Mouse (Mus musculus): ENCODE measurements at regions not wholly inside any gene's neighbourhood (a gene's known extent, or its start where the extent isn't known, plus 50 kb on each side); places are given as distances from the start of the nearest gene placed in this dataset.
"Not testable (repeated sequence)": the region's sequence is repeated elsewhere in the genome, so short reads cannot be mapped to it uniquely, and the experiment has no call there.

GRCm38 (mm10) chr7:58310096-58310495, 345.9 kb upstream of the Atp10a start:
- no peak for DNase-seq (ENCODE audit: low spot score in 2 of 2)

GRCm38 (mm10) chr7:58322381-58322780, 333.6 kb upstream of the Atp10a start:
- DNase-seq (ENCODE audit: low spot score in 2 of 2), result no peak

- DNase-seq (ENCODE audit: low spot score in 2 of 2), result no peak
These were observed 288.6 kb upstream of the Atp10a start for GRCm38 (mm10) chr7:58367384-58367783.

- no peak for DNase-seq (ENCODE audit: low spot score in 2 of 2)
These were observed 272.6 kb upstream of the Atp10a start for GRCm38 (mm10) chr7:58383401-58383800.

GRCm38 (mm10) chr7:58388326-58388725, 267.6 kb upstream of the Atp10a start:
- no peak for DNase-seq (ENCODE audit: low spot score in 2 of 2)

- no peak for DNase-seq (ENCODE audit: low spot score in 2 of 2)
These were observed 263.4 kb upstream of the Atp10a start for GRCm38 (mm10) chr7:58392391-58393115.

GRCm38 (mm10) chr7:58397992-58398391, 258.0 kb upstream of the Atp10a start:
- no peak for DNase-seq (ENCODE audit: low spot score in 2 of 2)

GRCm38 (mm10) chr7:58398558-58399144, 257.3 kb upstream of the Atp10a start:
- no peak for DNase-seq (ENCODE audit: low spot score in 2 of 2)

GRCm38 (mm10) chr7:58399145-58399604, 256.8 kb upstream of the Atp10a start:
- peak; percentile 93 to 94 for DNase-seq (ENCODE audit: low spot score in 2 of 2)

- no peak for DNase-seq (ENCODE audit: low spot score in 2 of 2)
These were observed 256.3 kb upstream of the Atp10a start for GRCm38 (mm10) chr7:58399651-58400050.

- no peak for DNase-seq (ENCODE audit: low spot score in 2 of 2)
These were observed 255.4 kb upstream of the Atp10a start for GRCm38 (mm10) chr7:58400594-58400993.

GRCm38 (mm10) chr7:58436888-58437625, 218.9 kb upstream of the Atp10a start:
- DNase-seq (ENCODE audit: low spot score in 2 of 2), result peak; percentile 35 to 52

GRCm38 (mm10) chr7:58442535-58443184, 213.3 kb upstream of the Atp10a start:
- no peak for DNase-seq (ENCODE audit: low spot score in 2 of 2)

- DNase-seq (ENCODE audit: low spot score in 2 of 2), result no peak
These were observed 212.7 kb upstream of the Atp10a start for GRCm38 (mm10) chr7:58443297-58443696.

GRCm38 (mm10) chr7:58445781-58446180, 210.2 kb upstream of the Atp10a start:
- DNase-seq (ENCODE audit: low spot score in 2 of 2), result no peak

- DNase-seq (ENCODE audit: low spot score in 2 of 2), result no peak
These were observed 209.7 kb upstream of the Atp10a start for GRCm38 (mm10) chr7:58446261-58446660.

- DNase-seq (ENCODE audit: low spot score in 2 of 2), result no peak
These were observed 207.2 kb upstream of the Atp10a start for GRCm38 (mm10) chr7:58448727-58449126.

- DNase-seq (ENCODE audit: low spot score in 2 of 2), result no peak
These were observed 204.0 kb upstream of the Atp10a start for GRCm38 (mm10) chr7:58451981-58452380.

GRCm38 (mm10) chr7:58458146-58458545, 197.8 kb upstream of the Atp10a start:
- not testable (repeated sequence) for DNase-seq (ENCODE audit: low spot score in 2 of 2)

- no peak for DNase-seq (ENCODE audit: low spot score in 2 of 2)
These were observed 195.0 kb upstream of the Atp10a start for GRCm38 (mm10) chr7:58460939-58461338.

- DNase-seq (ENCODE audit: low spot score in 2 of 2), result no peak
These were observed 182.8 kb upstream of the Atp10a start for GRCm38 (mm10) chr7:58473150-58473549.

GRCm38 (mm10) chr7:58475139-58475538, 180.8 kb upstream of the Atp10a start:
- no peak for DNase-seq (ENCODE audit: low spot score in 2 of 2)
